9 mouse cellular contexts compared by ENCODE assay signal in genomic region chr16:8412213-8412612, GRCm38 (mm10). TPM values are rescaled to one million over a fixed set of nuclear protein-coding genes. Genes with fewer than 3 reads are reported as not detected.
DNase-seq lines count a peak whose midpoint lies in the region; ATAC-seq and TF ChIP-seq lines count a peak whose summit lies in the region.
"Had no signal": no experiment of that assay in that cellular context is flagged by ENCODE, and none has a peak within 500 bp of the region (broad histone marks: within the 10 kb centered on the region; RNA-seq: fewer than 3 reads in every experiment).

No protein-coding gene starts in this region.

- peak; percentile 76 for ATAC-seq in intestine, embryonic 16.5 days
- peak; percentile 40; the same call in 1 of the 2 replicates for ATAC-seq in lung, postnatal 0 days

- no peak overlapping the region for H3K4me3 ChIP-seq in thymus, adult 2 months (ENCODE audit: control insufficient read depth, insufficient read depth, low read length)
- H3K4me3 ChIP-seq in intestine, embryonic 16.5 days (ENCODE audit: low read length) = no peak overlapping the region
- no peak overlapping the region for H3K4me3 ChIP-seq in lung, postnatal 0 days (ENCODE audit: low read depth, low read length)
- H3K4me3 ChIP-seq: liver, embryonic 15.5 days had no signal

- H3K36me3 ChIP-seq in thymus, adult 2 months (ENCODE audit: control insufficient read depth, insufficient read depth, low read length) = no peaks in the 10 kb centered on the region
- H3K36me3 ChIP-seq in intestine, embryonic 16.5 days (ENCODE audit: control insufficient read depth, insufficient read depth, low read length) = no peaks in the 10 kb centered on the region
- H3K36me3 ChIP-seq in lung, postnatal 0 days (ENCODE audit: insufficient read depth, low read length) = no peaks in the 10 kb centered on the region
- H3K36me3 ChIP-seq in splenic B cell, adult 2 months (ENCODE audit: control insufficient read depth, insufficient read depth, low read length, poor library complexity, severe bottlenecking) = no peaks in the 10 kb centered on the region
- H3K36me3 ChIP-seq: liver, embryonic 15.5 days had no signal

- no peak for TF ChIP-seq CTCF in thymus, adult 2 months (IDR thresholded peaks at IDR 0.05; ENCODE audit: borderline replicate concordance, control insufficient read depth, extremely low read depth, insufficient read depth, low read length, poor library complexity)
- peak; percentile 84 for TF ChIP-seq CTCF in lung, postnatal 0 days (IDR thresholded peaks at IDR 0.05)

- H3K9me3 ChIP-seq in intestine, embryonic 16.5 days (ENCODE audit: control insufficient read depth, low read length) = no peaks in the 10 kb centered on the region
- no peaks in the 10 kb centered on the region for H3K9me3 ChIP-seq in lung, postnatal 0 days (ENCODE audit: low read length)
- H3K9me3 ChIP-seq: liver, embryonic 15.5 days had no signal

- no peak overlapping the region for H3K4me2 ChIP-seq in intestine, embryonic 16.5 days (ENCODE audit: low read depth, low read length)
- H3K4me2 ChIP-seq in lung, postnatal 0 days (replicated peaks; ENCODE audit: low read depth, low read length) = no peak overlapping the region
- H3K4me2 ChIP-seq: liver, embryonic 15.5 days had no signal

- no peak overlapping the region for H3K27ac ChIP-seq in thymus, adult 2 months (ENCODE audit: control insufficient read depth, insufficient read depth, low read length)
- H3K27ac ChIP-seq in intestine, embryonic 16.5 days (ENCODE audit: low read length) = no peak overlapping the region
- no peak overlapping the region for H3K27ac ChIP-seq in lung, postnatal 0 days (ENCODE audit: low read length)
- H3K27ac ChIP-seq: liver, embryonic 15.5 days had no signal

- peak; percentile 13 for DNase-seq in adrenal gland, postnatal 10 days
- DNase-seq in adrenal gland, adult 8-10 months = no peak
- DNase-seq in thymus, postnatal 0 days (ENCODE audit: low spot score) = peak; percentile 69
- no peak for DNase-seq in thymus, adult 2 months
- DNase-seq in fibroblast of lung, adult 2 months (ENCODE audit: low read depth) = peak; percentile 23
- peak; percentile 83 for DNase-seq in lung, postnatal 0 days (ENCODE audit: low spot score)
- peak; percentile 77 for DNase-seq in splenic B cell, adult 2 months (ENCODE audit: low read depth, low spot score)

- H3K9ac ChIP-seq in intestine, embryonic 16.5 days (ENCODE audit: low read depth, low read length) = no peak overlapping the region
- no peak overlapping the region for H3K9ac ChIP-seq in lung, postnatal 0 days (replicated peaks; ENCODE audit: low read depth)
- H3K9ac ChIP-seq: liver, embryonic 15.5 days had no signal

- WGBS in thymus, adult 2 months = 13% methylated on average over 7 of the region's 7 CpGs
- 15% methylated on average over 7 of the region's 7 CpGs for WGBS in intestine, embryonic 16.5 days
- WGBS in lung, postnatal 0 days = 12% methylated on average over 7 of the region's 7 CpGs

- TF ChIP-seq POLR2A in thymus, adult 2 months (IDR thresholded peaks at IDR 0.05; ENCODE audit: control insufficient read depth, extremely low read depth, insufficient read depth, low read length, poor library complexity) = no peak

- H3K27me3 ChIP-seq in thymus, adult 2 months (ENCODE audit: control insufficient read depth, insufficient read depth, low read length) = no peaks in the 10 kb centered on the region
- H3K27me3 ChIP-seq in intestine, embryonic 16.5 days (replicated peaks; ENCODE audit: control insufficient read depth, insufficient read depth, low read length) = peaks cover 5% of the 10 kb centered on the region; the same call in 1 of the 2 replicates
- H3K27me3 ChIP-seq in lung, postnatal 0 days (replicated peaks; ENCODE audit: insufficient read depth, low read length) = no peaks in the 10 kb centered on the region
- no peaks in the 10 kb centered on the region for H3K27me3 ChIP-seq in splenic B cell, adult 2 months (ENCODE audit: control insufficient read depth, insufficient read depth, low read length, poor library complexity, severe bottlenecking)

- no peak for TF ChIP-seq EP300 in lung, postnatal 0 days (IDR thresholded peaks at IDR 0.05)

- no peaks in the 10 kb centered on the region for H3K4me1 ChIP-seq in thymus, adult 2 months (replicated peaks; ENCODE audit: control insufficient read depth, insufficient read depth, low read length)
- no peaks in the 10 kb centered on the region for H3K4me1 ChIP-seq in intestine, embryonic 16.5 days (ENCODE audit: control insufficient read depth, insufficient read depth, low read length)
- H3K4me1 ChIP-seq in lung, postnatal 0 days (ENCODE audit: insufficient read depth, low read depth, low read length) = no peaks in the 10 kb centered on the region

RNA-seq across cellular contexts. Expression of gene Tmem114, which starts 12.7 kb away (rescaled TPM):
- not detected for total RNA-seq in adrenal gland, postnatal 10 days (2021)
- total RNA-seq in adrenal gland, adult 8-10 months (2022) = not detected
- 0.13 TPM in 1 of 2 replicates, not detected in the other for polyA plus RNA-seq in thymus, postnatal 0 days (2015; fragmentation: Nextera tagmentation; extraction: Ambion mirVana)
- 0.09 TPM in 1 of 2 replicates, not detected in the other for polyA plus RNA-seq in thymus, adult 2 months (2012; rRNA removed)
- polyA plus RNA-seq in intestine, embryonic 16.5 days (2015; fragmentation: Nextera tagmentation; extraction: Ambion mirVana) = not detected in 2 replicates
- polyA plus RNA-seq in lung, postnatal 0 days (2015; fragmentation: Nextera tagmentation; extraction: Ambion mirVana) = not detected in 2 replicates
- polyA plus RNA-seq: liver, embryonic 15.5 days had no signal

RNA-seq across cellular contexts. Expression of gene Mettl22, which starts 58.4 kb away (rescaled TPM):
- total RNA-seq in adrenal gland, postnatal 10 days (2021) = 10 to 100 TPM; 16.4 to 33.0 TPM
- total RNA-seq in adrenal gland, adult 8-10 months (2022) = 10 to 100 TPM; 16.4 to 22.2 (median 19.1) TPM
- 17.0 and 17.9 TPM in 2 replicates for polyA plus RNA-seq in thymus, postnatal 0 days (2015; fragmentation: Nextera tagmentation; extraction: Ambion mirVana)
- 27.9 and 28.3 TPM in 2 replicates for polyA plus RNA-seq in thymus, adult 2 months (2012; rRNA removed)
- polyA plus RNA-seq in intestine, embryonic 16.5 days (2015; fragmentation: Nextera tagmentation; extraction: Ambion mirVana) = 13.8 and 15.0 TPM in 2 replicates
- 8.6 and 11.5 TPM in 2 replicates for polyA plus RNA-seq in lung, postnatal 0 days (2015; fragmentation: Nextera tagmentation; extraction: Ambion mirVana)

Comparison
In these comparisons a context has a peak if more than half of its experiments do, and no peak if none do; other contexts are left out.
1. DNase-seq: peak in adrenal gland, postnatal 10 days (single experiment), thymus, postnatal 0 days (single experiment), fibroblast of lung, adult 2 months (single experiment), lung, postnatal 0 days (single experiment) and splenic B cell, adult 2 months (single experiment); none in adrenal gland, adult 8-10 months (single experiment) and thymus, adult 2 months (single experiment).